Mouse (Mus musculus): ENCODE measurements around the gene Asap2. TPM values are rescaled to one million over a fixed set of nuclear protein-coding genes. Genes with fewer than 3 reads are reported as not detected.

Asap2 gene
- polyA plus RNA-seq, 1 experiment: 0.77 TPM

- Histone ChIP-seq H3K4me1 (ENCODE audit: control insufficient read depth, insufficient read depth, low read length) (no peaks in the 10 kb centered on the region), H3K4me3 (ENCODE audit: control insufficient read depth, low read depth, low read length) (no peak overlapping the region), H3K36me3 (ENCODE audit: control insufficient read depth, insufficient read depth, low read length) (no peaks in the 10 kb centered on the region; the same call in none of the 2 replicates), H3K27ac (ENCODE audit: control insufficient read depth, insufficient read depth, low read depth, low read length) (no peak overlapping the region), H3K27me3 (ENCODE audit: control insufficient read depth, insufficient read depth, low read length) (no peaks in the 10 kb centered on the region)
- TF ChIP-seq POLR2A (IDR thresholded peaks at IDR 0.05; ENCODE audit: control insufficient read depth, low read depth, low read length): no peak
- TF ChIP-seq CTCF (IDR thresholded peaks at IDR 0.05; ENCODE audit: control insufficient read depth, insufficient read depth, insufficient replicate concordance, low read depth, low read length): no peak
Measured at GRCm38 (mm10) chr12:21306721-21307120, 316.5 kb downstream of the Asap2 start.

GRCm38 (mm10) chr12:21312201-21312600 lies 321.9 kb downstream of the Asap2 start:
- TF ChIP-seq CTCF (IDR thresholded peaks at IDR 0.05; ENCODE audit: control insufficient read depth, insufficient read depth, insufficient replicate concordance, low read depth, low read length) (no peak), POLR2A (IDR thresholded peaks at IDR 0.05; ENCODE audit: control insufficient read depth, low read depth, low read length) (no peak)
- peaks cover 4% of the 10 kb centered on the region for H3K4me1 ChIP-seq (ENCODE audit: control insufficient read depth, insufficient read depth, low read length)
- H3K27me3 ChIP-seq (ENCODE audit: control insufficient read depth, insufficient read depth, low read length): no peaks in the 10 kb centered on the region
- H3K4me3 ChIP-seq (ENCODE audit: control insufficient read depth, low read depth, low read length): no peak overlapping the region
- H3K36me3 ChIP-seq (ENCODE audit: control insufficient read depth, insufficient read depth, low read length): no peaks in the 10 kb centered on the region; the same call in 1 of the 2 replicates
- H3K27ac ChIP-seq (ENCODE audit: control insufficient read depth, insufficient read depth, low read depth, low read length): no peak overlapping the region

GRCm38 (mm10) chr12:21315923-21316868 lies 325.9 kb downstream of the Asap2 start, which contains the start of gene Iah1:
TSS of gene Iah1 (plus strand) at chr12:21316389.
- Histone ChIP-seq H3K4me1 (ENCODE audit: control insufficient read depth, insufficient read depth, low read length) (peaks cover 5% of the 10 kb centered on the region), H3K27ac (ENCODE audit: control insufficient read depth, insufficient read depth, low read depth, low read length) (peak within 1 kb of the TSS; percentile 71), H3K36me3 (ENCODE audit: control insufficient read depth, insufficient read depth, low read length) (no peaks in the 10 kb centered on the region), H3K27me3 (ENCODE audit: control insufficient read depth, insufficient read depth, low read length) (no peaks in the 10 kb centered on the region), H3K4me3 (ENCODE audit: control insufficient read depth, low read depth, low read length) (peak within 1 kb of the TSS; percentile 97)
- peak; percentile 64; the same call in 1 of the 2 replicates for TF ChIP-seq POLR2A (IDR thresholded peaks at IDR 0.05; ENCODE audit: control insufficient read depth, low read depth, low read length)
- no peak for TF ChIP-seq CTCF (IDR thresholded peaks at IDR 0.05; ENCODE audit: control insufficient read depth, insufficient read depth, insufficient replicate concordance, low read depth, low read length)

GRCm38 (mm10) chr12:21316869-21317265 lies 326.6 kb downstream of the Asap2 start:
- no peak overlapping the region for H3K27ac ChIP-seq (ENCODE audit: control insufficient read depth, insufficient read depth, low read depth, low read length)

GRCm38 (mm10) chr12:21318143-21318895 lies 328.1 kb downstream of the Asap2 start:
- H3K27ac ChIP-seq (ENCODE audit: control insufficient read depth, insufficient read depth, low read depth, low read length): no peak overlapping the region
- no peaks in the 10 kb centered on the region for H3K27me3 ChIP-seq (ENCODE audit: control insufficient read depth, insufficient read depth, low read length)
- TF ChIP-seq POLR2A (IDR thresholded peaks at IDR 0.05; ENCODE audit: control insufficient read depth, low read depth, low read length) (no peak), CTCF (IDR thresholded peaks at IDR 0.05; ENCODE audit: control insufficient read depth, insufficient read depth, insufficient replicate concordance, low read depth, low read length) (peak; percentile 35; the same call in 1 of the 2 replicates)
- no peaks in the 10 kb centered on the region for H3K36me3 ChIP-seq (ENCODE audit: control insufficient read depth, insufficient read depth, low read length)
- H3K4me1 ChIP-seq (ENCODE audit: control insufficient read depth, insufficient read depth, low read length): peaks cover 5% of the 10 kb centered on the region
- H3K4me3 ChIP-seq (ENCODE audit: control insufficient read depth, low read depth, low read length): no peak overlapping the region

More at GRCm38 (mm10) chr12:21316869-21317265, 326.6 kb downstream of the Asap2 start:
- Histone ChIP-seq H3K36me3 (ENCODE audit: control insufficient read depth, insufficient read depth, low read length) (no peaks in the 10 kb centered on the region), H3K4me3 (ENCODE audit: control insufficient read depth, low read depth, low read length) (peak overlapping the region; percentile 97; the same call in 1 of the 2 replicates), H3K27me3 (ENCODE audit: control insufficient read depth, insufficient read depth, low read length) (no peaks in the 10 kb centered on the region), H3K4me1 (ENCODE audit: control insufficient read depth, insufficient read depth, low read length) (peaks cover 5% of the 10 kb centered on the region)
- TF ChIP-seq POLR2A (IDR thresholded peaks at IDR 0.05; ENCODE audit: control insufficient read depth, low read depth, low read length) (no peak), CTCF (IDR thresholded peaks at IDR 0.05; ENCODE audit: control insufficient read depth, insufficient read depth, insufficient replicate concordance, low read depth, low read length) (no peak)
